Mouse (Mus musculus): ENCODE measurements around the gene Pkhd1.
A peak's percentile ranks its signal among the peaks of the same experiment; 100 is the strongest.
"Not testable (repeated sequence)": the region's sequence is repeated elsewhere in the genome, so short reads cannot be mapped to it uniquely, and the experiment has no call there.

The Pkhd1 gene

DNA sequence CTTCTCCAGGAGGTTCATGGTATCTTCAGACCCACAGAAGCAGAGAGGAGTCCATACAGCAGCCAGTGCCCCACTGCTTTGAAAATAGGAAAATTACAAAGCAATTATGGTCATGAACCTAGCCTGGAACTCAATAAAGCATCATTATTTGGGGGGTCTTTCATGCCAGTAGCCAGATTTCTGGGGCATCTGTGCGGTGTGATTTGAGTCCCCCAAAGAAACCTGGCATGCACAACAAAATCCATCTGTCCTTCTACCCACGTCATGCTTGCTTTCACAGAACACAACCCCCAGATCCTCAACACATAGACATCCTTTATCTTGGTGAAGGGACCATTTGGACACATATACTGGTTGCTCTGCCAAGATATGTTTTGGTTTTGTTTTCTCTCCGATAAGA, 316.2 kb downstream of the Pkhd1 start:
- no peak for DNase-seq (ENCODE audit: low spot score)

DNA sequence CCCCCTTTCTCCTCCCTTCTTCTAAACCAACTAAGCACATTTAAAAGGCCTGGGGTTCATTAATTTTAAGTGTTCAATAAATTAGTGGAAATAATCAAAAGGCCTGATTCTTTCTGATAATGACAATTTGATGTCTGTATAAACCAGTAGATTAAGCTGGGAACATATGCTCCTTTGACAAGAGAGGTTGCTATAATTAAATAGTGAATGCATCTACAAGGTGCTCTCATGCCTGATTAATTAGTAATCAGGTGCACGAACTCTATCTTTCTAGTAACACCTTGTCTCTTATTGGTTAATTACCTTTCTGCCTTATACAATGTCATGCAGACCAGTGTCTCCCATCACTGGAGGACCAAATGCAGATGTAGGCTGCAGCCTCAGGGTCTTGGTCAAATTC, 329.2 kb downstream of the Pkhd1 start:
- DNase-seq (ENCODE audit: low spot score), result no peak

DNA sequence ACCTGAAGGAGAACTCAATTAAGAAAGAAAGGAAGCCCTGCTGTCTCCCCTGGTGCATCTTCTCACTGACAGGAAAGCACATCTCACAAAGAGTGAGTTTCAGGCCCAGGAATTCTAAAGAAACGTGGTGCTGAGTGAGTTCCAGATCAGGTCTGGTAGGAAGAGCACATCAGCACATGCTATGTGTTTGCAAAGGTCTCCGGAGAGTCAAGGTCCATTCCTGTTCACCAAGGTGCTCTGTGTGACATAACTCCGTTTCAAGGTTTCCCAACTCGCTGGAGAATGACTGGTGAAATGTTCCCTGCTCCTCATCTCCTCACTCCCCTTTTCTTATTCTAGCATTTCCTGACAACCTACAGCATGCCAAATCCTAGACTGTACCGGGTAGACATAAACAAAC, 357.5 kb downstream of the Pkhd1 start:
- no peak for DNase-seq (ENCODE audit: low spot score)

DNA sequence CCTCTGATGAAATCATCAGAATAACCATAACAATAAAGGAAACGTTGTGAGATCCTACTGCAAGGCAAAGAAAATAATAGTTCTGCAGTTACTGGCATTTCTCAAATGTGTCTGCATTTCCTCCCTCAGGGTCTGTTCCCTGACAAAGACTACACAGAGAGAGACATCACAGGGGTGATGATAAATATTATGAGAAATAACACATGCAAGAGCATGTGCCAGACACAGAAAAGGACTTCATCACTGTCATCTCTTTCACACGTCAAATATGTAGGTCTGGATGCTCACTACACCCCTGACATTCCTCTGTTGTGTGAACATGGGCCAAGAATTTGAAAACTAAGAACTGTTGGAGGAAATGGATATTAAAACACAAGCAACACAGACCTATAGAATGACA, 369.7 kb downstream of the Pkhd1 start:
- no peak for DNase-seq (ENCODE audit: low spot score)

DNA sequence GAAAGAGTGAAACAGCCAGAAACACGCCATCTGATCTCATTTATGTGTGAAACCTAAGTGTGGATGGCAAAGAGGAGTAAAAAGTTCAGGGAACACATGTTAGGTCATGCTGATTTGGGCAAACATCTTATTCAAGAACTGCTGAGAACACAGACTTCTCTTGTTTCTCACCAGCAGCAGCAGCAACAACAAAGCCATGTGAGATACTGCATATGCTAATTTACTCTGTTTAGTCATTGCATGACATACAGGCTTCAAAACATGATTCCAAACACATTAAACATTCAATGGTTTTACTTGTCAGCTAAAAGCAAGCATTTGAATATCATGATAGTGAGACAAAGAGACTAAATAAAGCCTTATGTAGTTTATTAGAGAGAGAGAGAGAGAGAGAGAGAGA, 401.2 kb downstream of the Pkhd1 start:
- DNase-seq (ENCODE audit: low spot score), result no peak

DNA sequence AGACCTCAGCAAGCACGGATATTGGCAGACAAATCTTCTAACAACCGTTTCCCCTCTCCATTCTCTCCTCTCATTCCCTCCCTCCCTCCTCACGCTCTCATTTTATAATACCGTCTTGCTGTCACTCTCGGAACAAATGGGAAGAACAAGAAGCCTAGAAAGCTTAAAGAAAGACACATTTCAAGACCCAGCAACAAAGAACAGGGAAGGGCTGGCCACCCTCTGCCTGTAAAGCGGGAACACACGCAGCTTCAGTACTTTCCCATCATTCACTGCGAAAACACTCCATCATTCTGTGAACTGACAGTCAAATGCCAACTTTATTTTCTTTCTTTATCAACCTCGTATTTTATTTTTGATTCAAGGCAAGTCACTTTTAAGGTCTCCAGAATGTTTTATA, 427.4 kb downstream of the Pkhd1 start:
- DNase-seq (ENCODE audit: low spot score), result no peak

DNA sequence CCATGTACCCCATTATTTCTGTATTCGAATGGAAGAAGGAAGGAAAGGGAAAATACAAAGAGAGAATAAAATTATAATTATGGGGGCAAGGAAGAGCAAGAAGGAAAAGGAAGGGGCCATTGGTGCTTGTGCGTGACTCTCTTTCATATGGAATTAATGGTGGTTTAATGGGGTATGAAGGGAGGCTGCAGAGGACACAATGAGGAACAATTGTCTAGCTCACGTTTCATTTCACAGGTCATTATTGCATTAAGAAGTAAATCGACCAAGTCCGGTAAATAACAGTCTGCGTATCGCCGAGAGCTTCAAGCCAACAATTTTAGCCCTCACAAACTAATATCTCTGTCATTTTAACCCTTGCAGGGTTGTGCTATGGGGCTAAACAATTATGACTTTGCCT, 437.7 kb downstream of the Pkhd1 start:
- peak; percentile 59 for DNase-seq (ENCODE audit: low spot score)

DNA sequence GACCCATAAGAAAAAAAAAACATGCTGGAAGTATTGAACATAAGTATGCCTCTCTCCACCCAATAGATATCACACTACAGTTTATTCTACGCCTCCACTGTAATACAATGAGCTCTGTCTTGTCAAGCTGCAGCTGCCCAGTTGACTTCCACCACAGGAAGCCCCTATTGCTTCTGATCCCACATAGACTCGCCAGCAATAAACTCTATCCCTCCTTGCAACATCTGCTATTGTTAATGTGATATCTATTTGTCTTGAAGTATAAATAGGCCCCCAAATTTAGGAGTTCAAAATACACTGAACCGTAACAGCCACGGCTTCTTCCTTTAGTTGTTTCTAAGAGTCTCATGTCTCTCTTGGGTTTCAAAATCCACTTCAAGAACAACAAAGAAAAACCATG, 446.7 kb downstream of the Pkhd1 start:
- no peak for DNase-seq (ENCODE audit: low spot score)

DNA sequence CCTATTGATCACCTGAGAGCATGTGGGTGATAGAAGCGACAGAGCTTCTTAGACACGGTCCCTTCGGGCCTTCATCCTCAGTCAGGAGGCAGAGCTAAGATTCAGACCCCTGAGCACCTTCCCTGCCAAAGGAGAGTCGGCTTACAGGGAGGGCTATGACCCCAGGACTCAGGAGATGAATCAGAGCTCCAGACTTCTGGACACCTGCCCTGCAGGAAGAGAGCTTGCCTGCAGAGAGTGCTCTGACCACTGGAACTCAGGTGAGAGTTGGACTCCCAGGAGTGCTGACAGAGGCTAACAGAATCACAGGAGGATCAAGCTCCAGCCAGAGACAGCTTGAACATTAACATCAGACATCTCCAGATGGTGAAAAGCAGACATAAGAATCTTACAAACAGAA, 467.2 kb downstream of the Pkhd1 start:
- DNase-seq (ENCODE audit: low spot score), result not testable (repeated sequence)

DNA sequence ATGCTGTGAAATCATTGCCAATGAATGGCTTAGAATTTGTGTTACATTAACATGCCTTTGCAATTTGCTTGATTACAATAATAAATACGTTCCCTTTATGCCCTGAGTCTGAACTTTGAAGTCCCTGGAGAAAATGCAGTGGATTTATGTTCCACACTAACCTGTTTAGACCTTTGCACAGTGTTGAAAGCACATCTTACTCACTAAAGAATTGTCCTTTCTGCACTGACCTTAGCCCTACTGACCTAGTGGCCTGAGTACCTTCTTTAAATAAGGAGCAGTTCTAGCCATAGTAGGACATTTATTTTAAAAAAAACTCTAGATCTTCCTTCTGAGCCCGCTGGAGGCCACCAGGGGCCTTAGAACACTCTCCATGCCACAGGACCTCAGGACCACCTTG, 467.8 kb downstream of the Pkhd1 start:
- DNase-seq (ENCODE audit: low spot score), result no peak

DNA sequence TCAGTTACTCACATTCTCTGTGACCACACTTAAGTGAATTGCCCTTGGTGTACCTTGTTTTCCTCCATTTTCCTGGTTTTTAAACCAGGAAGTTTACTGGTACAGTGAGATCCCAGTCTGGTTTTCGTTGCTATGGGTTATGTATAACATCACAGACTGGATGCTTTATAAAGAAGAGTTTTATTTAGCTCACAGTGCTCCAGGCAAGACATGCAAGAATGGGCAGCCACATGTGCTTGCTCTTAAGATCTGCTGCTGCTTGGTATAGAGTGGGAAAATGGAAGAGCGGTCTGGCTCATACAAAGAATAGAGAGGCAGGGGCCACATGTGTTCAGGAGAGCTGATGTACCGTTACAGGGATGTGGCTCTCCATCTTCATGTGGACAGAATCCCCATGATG, 481.7 kb downstream of the Pkhd1 start:
- no peak for DNase-seq (ENCODE audit: low spot score)

DNA sequence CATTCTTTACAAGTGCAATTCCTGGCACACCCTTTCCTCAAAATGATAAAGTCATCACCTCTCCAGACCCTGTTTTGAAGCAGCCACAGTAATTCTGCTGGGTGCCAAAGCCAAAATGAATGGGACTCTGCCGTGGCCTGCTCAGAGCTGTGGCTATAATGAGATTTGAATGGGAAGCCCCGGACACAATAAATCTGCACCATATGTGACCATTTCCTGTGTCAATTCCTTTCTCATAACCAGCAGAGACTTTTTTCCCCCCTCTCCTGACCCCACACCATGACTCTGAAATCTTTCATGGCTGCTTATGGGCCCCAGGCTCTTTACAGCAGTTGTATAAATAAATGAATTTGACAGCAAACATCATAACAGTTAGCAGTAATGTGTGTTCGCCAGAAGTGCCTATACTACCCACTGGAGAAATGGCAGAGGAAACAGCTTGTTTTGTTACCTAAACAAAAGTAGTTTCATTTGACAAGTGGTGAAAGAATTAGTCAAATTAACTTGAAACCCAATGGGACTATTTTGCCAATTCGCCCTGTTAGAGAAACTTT, 482.7 kb downstream of the Pkhd1 start:
- DNase-seq (ENCODE audit: low spot score), result peak; percentile 36

DNA sequence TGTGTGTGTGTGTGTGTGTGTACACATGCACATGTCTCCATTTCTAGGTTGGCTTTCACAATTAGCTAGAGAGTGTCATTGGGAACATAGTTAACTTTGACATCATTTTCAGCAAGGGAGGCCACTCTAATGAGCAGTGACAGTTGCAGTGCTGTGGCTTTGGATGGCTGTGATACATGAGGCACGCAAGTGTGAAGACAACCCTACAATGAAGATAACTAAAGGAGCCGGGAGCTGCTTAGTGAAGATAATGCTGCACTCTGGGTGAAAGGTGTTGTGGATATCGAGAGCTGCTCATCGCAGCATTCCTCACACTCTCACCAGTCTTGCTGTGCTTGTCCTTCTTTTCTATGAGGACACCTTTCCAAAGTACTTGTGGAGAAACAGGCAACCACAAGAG, 484.2 kb downstream of the Pkhd1 start:
- peak; percentile 38 for DNase-seq (ENCODE audit: low spot score)

DNA sequence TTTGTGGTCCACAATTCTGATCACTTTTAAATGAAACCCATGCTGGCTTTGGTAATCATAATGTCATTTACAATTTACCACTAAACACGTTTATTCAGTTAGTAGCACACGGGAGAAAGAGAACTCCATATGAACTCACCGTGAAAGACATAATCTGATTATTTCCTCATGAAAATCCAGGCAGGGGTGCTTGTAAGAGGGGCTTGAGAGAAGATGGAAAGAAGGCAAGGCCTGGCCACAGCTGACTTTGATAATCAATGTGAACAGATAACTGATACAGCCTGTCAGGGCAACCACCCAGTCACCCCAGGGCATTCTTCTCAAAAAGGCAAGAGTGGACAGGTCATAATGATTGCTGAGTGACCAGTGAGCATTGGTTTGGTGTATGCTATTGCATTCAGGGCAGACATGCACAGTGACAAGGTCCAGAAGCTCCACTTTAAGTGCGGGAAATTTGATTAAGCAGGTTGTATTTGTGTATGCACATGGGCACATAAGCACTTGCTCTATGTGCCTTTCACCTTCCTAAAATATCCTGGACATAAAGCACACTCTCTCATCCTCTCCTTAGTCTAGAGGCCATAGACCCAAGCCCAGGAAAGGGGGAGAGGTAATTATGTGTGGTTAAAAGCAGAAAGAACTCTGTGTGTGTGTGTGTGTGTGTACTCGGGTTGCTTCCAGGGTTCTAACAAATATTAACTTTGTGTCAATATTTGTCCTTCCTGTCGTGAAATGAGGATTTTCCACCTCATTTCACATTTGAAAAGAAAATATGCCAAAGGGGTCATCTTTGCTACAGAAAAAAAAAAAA, 485.9 kb downstream of the Pkhd1 start:
- peak; percentile 34 for DNase-seq (ENCODE audit: low spot score)

DNA sequence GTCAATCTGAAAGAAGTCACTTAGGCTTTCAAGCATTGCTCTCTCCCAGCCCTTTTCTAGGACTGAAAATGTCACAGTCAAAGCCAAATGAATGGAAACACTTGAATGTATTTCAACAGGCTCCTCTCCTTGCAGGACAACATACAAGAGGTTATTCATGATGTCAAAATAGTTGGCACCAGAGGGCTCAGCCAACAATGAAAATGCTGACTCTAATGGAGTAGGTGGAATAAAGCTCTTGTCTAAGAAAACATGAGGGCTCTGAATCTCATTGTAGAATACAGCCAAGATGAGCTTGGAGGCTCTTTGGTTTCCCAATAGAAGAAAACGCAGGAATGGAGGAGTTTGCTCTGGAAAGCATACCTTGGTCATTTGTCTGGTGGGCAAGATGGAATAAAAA, 500.5 kb downstream of the Pkhd1 start:
- DNase-seq (ENCODE audit: low spot score), result no peak

DNA sequence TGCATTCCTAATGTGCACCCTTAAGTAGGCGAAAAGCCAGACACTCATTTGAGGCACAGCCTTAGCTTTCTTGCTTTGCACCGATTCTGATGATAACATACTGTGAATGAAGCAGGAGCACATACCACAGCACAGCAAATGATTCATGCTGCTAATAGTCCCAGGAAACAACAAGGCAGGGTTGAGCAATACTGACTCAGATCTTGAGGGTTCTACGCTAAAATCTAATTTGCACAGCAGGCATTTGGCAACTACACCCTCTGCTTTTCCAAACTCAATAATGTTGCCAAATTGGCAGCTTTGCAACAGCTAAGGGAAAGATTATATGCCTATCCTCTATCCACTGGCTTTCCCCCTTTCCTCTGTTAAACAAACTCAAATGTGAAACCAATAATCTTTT, 548.1 kb downstream of the Pkhd1 start:
- DNase-seq (ENCODE audit: low spot score), result no peak

DNA sequence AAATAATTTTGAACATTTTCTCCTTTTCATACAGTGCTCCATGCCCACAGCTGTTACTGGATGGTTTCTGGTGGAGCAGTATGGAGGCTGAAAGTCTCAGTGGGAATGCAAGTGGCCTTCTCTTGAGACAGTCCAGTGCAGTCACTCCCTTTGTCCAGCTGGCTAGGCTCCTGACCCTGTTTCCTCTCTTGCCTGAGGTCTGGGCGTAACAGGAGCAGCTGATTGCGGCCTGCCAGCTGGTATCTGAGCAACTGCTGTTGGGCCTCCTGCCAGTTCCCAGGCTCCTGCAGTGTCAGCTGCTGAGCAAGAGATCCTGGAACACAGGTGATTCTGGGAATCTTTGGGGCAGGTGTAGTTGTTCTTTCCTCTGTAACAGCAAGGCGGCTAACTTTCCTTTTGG, 559.6 kb downstream of the Pkhd1 start:
- peak; percentile 60 for DNase-seq (ENCODE audit: low spot score)

DNA sequence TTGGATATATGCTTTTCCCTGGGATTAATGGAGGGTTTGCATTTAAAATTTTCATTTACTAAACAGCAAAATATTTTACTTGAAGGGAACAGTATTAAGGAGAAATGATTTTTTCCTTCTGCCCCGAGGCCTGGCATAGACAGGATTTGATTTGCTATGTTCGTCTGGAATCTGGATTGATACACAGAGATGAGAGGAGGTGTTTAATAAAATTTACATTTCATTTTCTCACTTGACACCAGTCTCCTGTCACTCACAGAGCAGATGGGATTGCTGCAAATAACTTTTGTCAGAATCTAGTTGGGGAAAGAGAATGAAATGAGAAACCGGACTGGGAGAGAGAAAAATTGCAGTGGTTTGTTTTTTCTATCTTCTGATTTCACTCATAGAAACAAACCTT, 578.5 kb downstream of the Pkhd1 start:
- no peak for DNase-seq (ENCODE audit: low spot score)

DNA sequence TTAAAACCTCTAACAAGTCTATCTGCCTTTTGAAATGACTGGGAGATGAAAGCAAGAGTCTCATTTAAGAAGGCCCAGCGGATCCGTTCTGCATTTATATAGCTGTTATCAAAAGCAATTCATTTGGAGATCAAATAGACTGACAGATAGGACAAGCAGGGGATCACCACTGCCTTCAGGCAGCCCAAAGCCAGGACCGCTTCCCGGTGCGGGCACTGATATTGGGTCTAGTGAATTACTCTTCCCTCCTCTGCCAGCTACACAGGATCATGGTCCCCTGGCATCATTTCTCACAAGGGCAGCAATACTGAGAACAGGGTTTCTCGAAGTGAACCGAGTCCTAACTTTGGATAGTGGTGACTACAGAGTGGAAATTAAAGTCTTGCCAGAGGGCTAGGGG, 582.6 kb downstream of the Pkhd1 start:
- DNase-seq (ENCODE audit: low spot score), result no peak

DNA sequence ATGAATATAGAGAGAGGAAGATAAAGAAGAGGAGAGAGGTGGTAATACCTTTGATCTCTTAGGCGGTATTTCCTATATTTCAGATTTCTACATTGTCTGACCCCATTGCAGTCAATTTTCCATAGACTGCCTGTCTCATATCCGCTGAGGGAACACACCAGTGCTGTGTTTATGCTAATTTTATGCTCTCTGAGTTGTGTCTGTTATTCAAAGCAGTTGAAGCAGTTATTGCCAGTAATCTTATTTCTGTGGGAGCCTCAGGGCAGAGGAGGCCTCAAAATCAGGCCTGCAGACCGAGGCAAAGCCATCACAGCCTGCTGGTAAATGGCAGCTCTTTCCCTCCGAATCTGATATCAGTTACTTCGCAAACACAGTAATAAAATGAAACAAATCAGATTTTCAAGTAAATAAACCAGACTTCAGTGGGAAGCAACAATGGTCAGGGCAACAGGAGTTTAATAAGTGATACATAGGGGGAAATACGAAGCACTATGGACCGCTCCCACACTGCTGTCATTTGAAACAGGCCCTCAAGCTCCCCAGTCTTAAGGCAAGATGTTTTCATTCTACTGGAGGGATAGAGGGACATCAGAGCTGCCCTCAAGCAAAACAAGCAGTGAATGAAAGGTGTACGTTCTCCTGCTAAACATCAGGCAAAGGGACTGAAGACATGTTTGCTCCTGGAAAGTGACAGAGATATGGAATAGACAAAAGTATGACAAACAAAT, 599.5 kb downstream of the Pkhd1 start:
- DNase-seq (ENCODE audit: low spot score), result no peak

DNA sequence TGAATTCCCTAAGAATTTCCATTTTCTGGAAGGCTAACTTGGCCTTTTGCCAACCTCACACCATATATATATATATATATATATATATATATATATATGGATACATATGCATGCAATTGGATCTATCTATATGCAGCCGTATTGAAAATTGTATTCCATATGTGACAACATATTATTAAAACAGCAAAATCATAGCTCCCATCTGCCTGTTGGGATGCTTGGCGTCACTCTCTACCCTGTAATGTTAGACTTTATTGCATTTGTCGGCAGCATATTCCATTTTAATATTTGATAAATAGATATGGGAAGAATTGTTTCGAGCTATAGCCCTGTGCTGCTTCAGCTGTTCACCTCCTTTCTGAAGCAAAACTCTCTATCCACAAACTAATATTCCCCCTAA, 600.2 kb downstream of the Pkhd1 start:
- DNase-seq (ENCODE audit: low spot score), result no peak
